Mouse (Mus musculus) embryonic facial prominence, embryonic 13.5 days (tissue): ENCODE measurements around the gene Gpr33. TPM values are rescaled to one million over a fixed set of nuclear protein-coding genes. Genes with fewer than 3 reads are reported as not detected.

ENCODE experiments used
- ATAC-seq: fragments of 200-750 bp; cut with Nextera tagmentation; 2 replicates; pipeline ENCODE4 v1.8.0; 2017; ENCODE audit warnings: low read depth; ENCODE audit not compliant: insufficient number of reproducible peaks, insufficient read depth, low FRiP score, low TSS enrichment
- H3K27ac ChIP-seq: fragments of 300-500 bp; sonication (generic); 2 replicates; pipeline ENCODE4 v1.5.1; 2015; ENCODE audit warnings: moderate library complexity, mild to moderate bottlenecking, inconsistent platforms
- H3K27me3 ChIP-seq: fragments of 300-500 bp; sonication (generic); 2 replicates; pipeline ENCODE4 v1.6.1; 2015; ENCODE audit warnings: mild to moderate bottlenecking, inconsistent platforms
- H3K36me3 ChIP-seq: fragments of 300-500 bp; sonication (generic); 2 replicates; pipeline ENCODE4 v1.6.1; 2015; ENCODE audit warnings: mild to moderate bottlenecking, inconsistent platforms
- H3K4me1 ChIP-seq: fragments of 300-500 bp; sonication (generic); 2 replicates; pipeline ENCODE4 v1.6.1; 2015; ENCODE audit warnings: inconsistent platforms
- H3K4me2 ChIP-seq: fragments of 300-500 bp; sonication (generic); 2 replicates; pipeline ENCODE4 v1.6.1; 2015; ENCODE audit warnings: moderate library complexity, mild to moderate bottlenecking, inconsistent platforms
- H3K4me3 ChIP-seq: fragments of 300-500 bp; sonication (generic); 2 replicates; pipeline ENCODE4 v1.5.1; 2015; ENCODE audit warnings: mild to moderate bottlenecking, inconsistent platforms
- H3K9ac ChIP-seq: fragments of 300-500 bp; sonication (generic); 2 replicates; pipeline ENCODE4 v1.6.1; 2015; ENCODE audit warnings: mild to moderate bottlenecking, inconsistent platforms
- H3K9me3 ChIP-seq: fragments of 300-500 bp; sonication (generic); 2 replicates; pipeline ENCODE4 v1.6.1; 2016; ENCODE audit warnings: inconsistent platforms
- WGBS: fragments of 180-500 bp; shearing (Covaris S2); methylation state at CpG from one replicate; pipeline ENCODE4 v1.1.7; 2015; ENCODE audit warnings: mixed read lengths; 5-methylcytosine and 5-hydroxymethylcytosine counted together
- polyA plus RNA-seq: library from polyadenylated mRNA; unstranded; fragments of >200 nt; fragmentation: Nextera tagmentation; extraction: Ambion mirVana; gene quantifications from 2 replicates; pipeline ENCODE4 v1.2.1, GENCODE M21; 2015

Gpr33 gene
- polyA plus RNA-seq = not detected in 2 replicates

GRCm38 (mm10) chr12:52027963-52028362 is at the start of gene Gpr33:
TSS of gene Gpr33 (minus strand) at chr12:52028063.
- no peak within 1 kb of the TSS for H3K27ac ChIP-seq
- no peaks in the 10 kb centered on the region for H3K9me3 ChIP-seq
- H3K9ac ChIP-seq = no peak within 1 kb of the TSS
- H3K4me2 ChIP-seq = no peak within 1 kb of the TSS
- WGBS = 89% methylated on average over 3 of the region's 3 CpGs
- H3K27me3 ChIP-seq = no peaks in the 10 kb centered on the region
- H3K4me1 ChIP-seq = no peaks in the 10 kb centered on the region
- ATAC-seq = no peak
- H3K4me3 ChIP-seq = no peak within 1 kb of the TSS
- H3K36me3 ChIP-seq = no peaks in the 10 kb centered on the region

GRCm38 (mm10) chr12:52049324-52049723 is 21.5 kb upstream of the Gpr33 start:
- Histone ChIP-seq H3K9me3 (no peaks in the 10 kb centered on the region), H3K27ac (no peak overlapping the region), H3K36me3 (no peaks in the 10 kb centered on the region), H3K27me3 (no peaks in the 10 kb centered on the region), H3K4me3 (no peak overlapping the region), H3K4me2 (no peak overlapping the region), H3K4me1 (no peaks in the 10 kb centered on the region), H3K9ac (no peak overlapping the region)
- 87% methylated on average over 2 of the region's 2 CpGs for WGBS
- no peak for ATAC-seq

- Histone ChIP-seq H3K36me3 (no peaks in the 10 kb centered on the region), H3K27me3 (no peaks in the 10 kb centered on the region), H3K9me3 (no peaks in the 10 kb centered on the region), H3K4me3 (no peak overlapping the region), H3K9ac (no peak overlapping the region), H3K4me1 (no peaks in the 10 kb centered on the region), H3K27ac (no peak overlapping the region), H3K4me2 (no peak overlapping the region)
- no peak for ATAC-seq
- WGBS = 88% methylated on average over 4 of the region's 4 CpGs
These were observed 18.5 kb upstream of the Gpr33 start for GRCm38 (mm10) chr12:52046371-52046770.

- no peak for ATAC-seq
- H3K36me3 ChIP-seq = no peaks in the 10 kb centered on the region
- no peak overlapping the region for H3K9ac ChIP-seq
- H3K4me1 ChIP-seq = no peaks in the 10 kb centered on the region
- H3K27ac ChIP-seq = no peak overlapping the region
- no peak overlapping the region for H3K4me3 ChIP-seq
- no peaks in the 10 kb centered on the region for H3K27me3 ChIP-seq
- H3K9me3 ChIP-seq = no peaks in the 10 kb centered on the region
- no peak overlapping the region for H3K4me2 ChIP-seq
- 76% methylated on average over 10 of the region's 10 CpGs for WGBS
These were observed 15.0 kb upstream of the Gpr33 start for GRCm38 (mm10) chr12:52042818-52043336.

GRCm38 (mm10) chr12:52038352-52038751 is 10.5 kb upstream of the Gpr33 start:
- Histone ChIP-seq H3K36me3 (no peaks in the 10 kb centered on the region), H3K27me3 (no peaks in the 10 kb centered on the region), H3K4me1 (no peaks in the 10 kb centered on the region), H3K4me3 (no peak overlapping the region), H3K27ac (no peak overlapping the region), H3K9ac (no peak overlapping the region), H3K4me2 (no peak overlapping the region), H3K9me3 (no peaks in the 10 kb centered on the region)
- 38% methylated on average over 3 of the region's 3 CpGs for WGBS
- no peak for ATAC-seq

- no peak for ATAC-seq
- H3K4me1 ChIP-seq = no peaks in the 10 kb centered on the region
- H3K4me3 ChIP-seq = no peak overlapping the region
- WGBS = 84% methylated on average over 3 of the region's 3 CpGs
- H3K4me2 ChIP-seq = no peak overlapping the region
- no peaks in the 10 kb centered on the region for H3K36me3 ChIP-seq
- H3K27me3 ChIP-seq = no peaks in the 10 kb centered on the region
- no peak overlapping the region for H3K9ac ChIP-seq
- no peak overlapping the region for H3K27ac ChIP-seq
- H3K9me3 ChIP-seq = no peaks in the 10 kb centered on the region
These were observed 7.1 kb upstream of the Gpr33 start for GRCm38 (mm10) chr12:52034956-52035355.

- no peaks in the 10 kb centered on the region for H3K36me3 ChIP-seq
- no peak overlapping the region for H3K9ac ChIP-seq
- H3K4me3 ChIP-seq = no peak overlapping the region
- ATAC-seq = no peak
- H3K27ac ChIP-seq = no peak overlapping the region
- H3K9me3 ChIP-seq = no peaks in the 10 kb centered on the region
- H3K4me1 ChIP-seq = no peaks in the 10 kb centered on the region
- H3K4me2 ChIP-seq = no peak overlapping the region
- H3K27me3 ChIP-seq = no peaks in the 10 kb centered on the region
- 83% methylated on average over 6 of the region's 6 CpGs for WGBS
These were observed 4.4 kb upstream of the Gpr33 start for GRCm38 (mm10) chr12:52032276-52032675.

- H3K4me2 ChIP-seq = no peak overlapping the region
- no peak overlapping the region for H3K4me3 ChIP-seq
- H3K27ac ChIP-seq = no peak overlapping the region
- no peaks in the 10 kb centered on the region for H3K4me1 ChIP-seq
- H3K36me3 ChIP-seq = no peaks in the 10 kb centered on the region
- H3K9ac ChIP-seq = no peak overlapping the region
- WGBS = 82% methylated on average over 7 of the region's 7 CpGs
- no peaks in the 10 kb centered on the region for H3K9me3 ChIP-seq
- H3K27me3 ChIP-seq = no peaks in the 10 kb centered on the region
- ATAC-seq = no peak
These were observed 13.3 kb downstream of the Gpr33 start for GRCm38 (mm10) chr12:52014494-52015029.

- Histone ChIP-seq H3K27ac (no peak overlapping the region), H3K4me2 (no peak overlapping the region), H3K9ac (no peak overlapping the region), H3K4me1 (no peaks in the 10 kb centered on the region), H3K27me3 (no peaks in the 10 kb centered on the region), H3K4me3 (no peak overlapping the region), H3K9me3 (no peaks in the 10 kb centered on the region), H3K36me3 (no peaks in the 10 kb centered on the region)
- no peak for ATAC-seq
- WGBS = 82% methylated on average over 11 of the region's 11 CpGs
These were observed 13.8 kb downstream of the Gpr33 start for GRCm38 (mm10) chr12:52014044-52014443.

GRCm38 (mm10) chr12:52013274-52013673 is 14.6 kb downstream of the Gpr33 start:
- Histone ChIP-seq H3K9ac (no peak overlapping the region), H3K27me3 (no peaks in the 10 kb centered on the region), H3K36me3 (no peaks in the 10 kb centered on the region), H3K4me1 (no peaks in the 10 kb centered on the region), H3K4me3 (no peak overlapping the region), H3K27ac (no peak overlapping the region), H3K4me2 (no peak overlapping the region), H3K9me3 (no peaks in the 10 kb centered on the region)
- WGBS = 34% methylated on average over 9 of the region's 9 CpGs
- ATAC-seq = no peak

GRCm38 (mm10) chr12:52012159-52012558 is 15.7 kb downstream of the Gpr33 start:
- Histone ChIP-seq H3K4me2 (no peak overlapping the region), H3K9me3 (no peaks in the 10 kb centered on the region), H3K4me1 (no peaks in the 10 kb centered on the region), H3K27me3 (no peaks in the 10 kb centered on the region), H3K9ac (no peak overlapping the region), H3K27ac (no peak overlapping the region), H3K36me3 (no peaks in the 10 kb centered on the region), H3K4me3 (no peak overlapping the region)
- ATAC-seq = no peak
- WGBS = 79% methylated on average over 8 of the region's 8 CpGs

GRCm38 (mm10) chr12:52010630-52010961 is 17.3 kb downstream of the Gpr33 start:
- 59% methylated on average over 2 of the region's 2 CpGs for WGBS
- H3K4me3 ChIP-seq = no peak overlapping the region

More at GRCm38 (mm10) chr12:52010630-52010961, 17.3 kb downstream of the Gpr33 start:
- Histone ChIP-seq H3K4me1 (0 out of 2 replicates have a peak, but pooled peaks cover 3% of the 10 kb centered on the region), H3K9me3 (no peaks in the 10 kb centered on the region), H3K36me3 (no peaks in the 10 kb centered on the region), H3K27ac (no peak overlapping the region), H3K27me3 (no peaks in the 10 kb centered on the region), H3K4me2 (no peak overlapping the region), H3K9ac (no peak overlapping the region)
- no peak for ATAC-seq
